Mouse (Mus musculus) thymus, adult 18-20 months (tissue): ENCODE results near the gene Gnpnat1.

Source experiments
- DNase-seq, 2 experiments: peaks; one replicate each; pipeline ENCODE4 v3.0.0; 2022; ENCODE audit warnings: mixed read lengths in 2 of 2

Gene Gnpnat1

DNA sequence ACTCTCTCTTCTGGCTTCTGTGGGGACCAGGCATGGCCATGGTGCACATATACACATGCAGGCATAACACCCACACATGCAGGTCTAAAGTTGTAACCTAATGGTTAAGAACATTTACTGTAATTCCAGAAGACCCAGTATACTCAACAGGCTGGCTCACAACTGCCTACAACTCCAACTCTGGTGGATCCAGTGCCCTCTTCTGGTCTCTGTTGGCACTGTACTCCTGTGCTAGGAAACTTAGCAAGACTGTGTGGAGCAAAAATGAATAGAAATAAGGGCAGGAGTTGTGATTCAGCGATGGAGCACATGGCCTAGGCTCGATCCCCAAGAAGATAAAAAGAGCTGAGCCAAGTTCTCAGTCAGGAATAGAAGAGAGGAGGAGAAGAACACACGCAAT lies 4.9 kb downstream of the Gnpnat1 start:
- DNase-seq = no peak

DNA sequence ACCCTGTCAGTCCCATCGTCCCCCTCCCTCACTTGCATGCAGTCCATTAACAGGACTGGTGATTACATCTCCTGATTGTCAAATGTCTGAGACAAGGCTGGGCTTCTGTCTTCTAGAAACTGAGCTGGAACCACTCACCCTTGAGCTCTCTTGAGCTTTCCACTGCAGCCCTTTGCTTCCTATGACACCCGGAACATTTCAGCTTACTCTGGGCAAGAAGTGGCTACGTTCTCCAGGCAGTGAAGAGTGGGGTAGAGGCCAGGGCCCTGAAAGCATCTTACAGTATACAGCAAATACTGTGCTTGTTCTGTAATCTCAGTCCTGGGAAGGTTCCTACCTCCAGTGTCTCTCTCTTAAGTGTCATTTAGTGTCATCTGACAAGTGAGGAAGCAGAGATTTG lies 15.5 kb downstream of the Gnpnat1 start:
- DNase-seq = no peak

- DNase-seq = peak; percentile 67 to 74
Observed at GRCm38 (mm10) chr14:45388345-45389181, 16.1 kb downstream of the Gnpnat1 start.

- DNase-seq = no peak
Observed at GRCm38 (mm10) chr14:45387480-45387879, 17.2 kb downstream of the Gnpnat1 start.

DNA sequence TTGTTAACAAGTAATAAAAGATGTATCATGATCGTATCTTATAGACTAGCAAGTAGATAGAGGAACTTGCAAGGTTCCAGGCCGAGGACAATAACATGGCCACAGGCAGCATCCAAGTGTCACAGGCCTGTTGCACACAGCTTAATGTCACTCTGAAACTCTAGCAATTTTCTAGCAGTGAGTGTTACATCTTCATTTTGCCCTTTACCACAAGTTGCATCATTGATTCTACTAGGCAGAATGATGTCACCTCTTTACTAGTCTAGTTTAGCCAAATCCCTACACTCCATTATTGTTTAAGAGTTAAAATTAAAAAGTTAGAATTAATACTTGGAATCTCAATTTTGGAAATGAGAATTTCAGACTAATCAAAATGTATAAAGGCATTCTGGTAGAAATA lies 19.1 kb downstream of the Gnpnat1 start:
- DNase-seq = no peak

DNA sequence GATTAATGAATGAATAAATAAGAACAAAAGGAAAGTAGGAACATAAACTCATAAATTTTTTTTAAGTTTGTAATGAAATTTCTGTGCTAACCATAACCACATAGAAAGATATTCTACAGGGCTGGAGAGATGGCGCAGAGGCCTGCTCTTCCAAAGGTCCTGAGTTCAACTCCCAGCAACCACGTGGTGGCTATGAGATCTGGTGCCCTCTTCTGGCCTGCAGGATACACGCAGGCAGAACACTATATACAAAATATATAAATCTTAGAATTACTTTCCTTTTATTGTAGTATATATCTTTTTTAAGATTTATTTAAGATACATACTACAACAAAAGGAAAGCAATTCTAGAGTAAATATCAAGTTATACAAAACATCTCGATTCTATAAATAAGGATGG lies 21.8 kb downstream of the Gnpnat1 start:
- no peak for DNase-seq

DNA sequence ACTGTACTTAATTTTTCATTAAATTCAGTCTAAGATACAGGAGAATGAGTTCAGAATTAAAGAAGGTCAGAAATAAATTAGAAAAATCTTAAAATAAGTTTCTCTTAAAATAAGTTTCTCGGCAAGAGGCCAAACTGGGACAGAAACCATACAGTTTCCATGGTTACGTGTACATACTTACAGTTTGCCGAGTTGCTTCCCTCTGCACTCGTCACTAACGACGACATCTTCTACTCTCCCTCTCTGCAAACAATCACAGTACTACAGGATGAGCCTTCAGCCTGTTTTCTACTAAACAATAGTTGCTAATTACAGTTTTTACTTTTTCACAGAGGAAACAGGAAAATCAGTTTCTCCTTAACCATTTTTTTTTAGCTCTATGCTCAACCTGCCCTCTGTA lies 24.0 kb downstream of the Gnpnat1 start:
- no peak for DNase-seq

DNA sequence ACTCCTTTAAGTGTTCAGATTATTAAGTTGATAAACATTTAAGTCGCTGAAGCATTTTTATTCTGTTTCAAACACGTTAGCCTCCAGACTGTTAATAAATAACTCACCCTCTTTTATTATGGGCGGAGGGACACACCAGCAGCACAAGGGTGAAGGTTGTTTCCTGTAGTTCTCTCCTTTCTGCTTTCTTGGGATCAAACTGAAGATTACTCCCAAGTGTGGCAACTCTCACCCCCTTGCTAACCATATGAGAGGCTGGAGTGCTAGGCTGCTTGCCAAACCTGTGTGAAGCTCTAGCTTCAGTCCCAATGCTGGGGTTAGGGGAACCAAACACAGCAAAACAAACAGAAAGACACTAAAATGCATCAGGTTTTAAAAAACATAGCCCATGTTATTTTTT lies 25.9 kb downstream of the Gnpnat1 start:
- no peak for DNase-seq

GRCm38 (mm10) chr14:45365196-45365587 lies 39.5 kb downstream of the Gnpnat1 start:
- no peak for DNase-seq

DNA sequence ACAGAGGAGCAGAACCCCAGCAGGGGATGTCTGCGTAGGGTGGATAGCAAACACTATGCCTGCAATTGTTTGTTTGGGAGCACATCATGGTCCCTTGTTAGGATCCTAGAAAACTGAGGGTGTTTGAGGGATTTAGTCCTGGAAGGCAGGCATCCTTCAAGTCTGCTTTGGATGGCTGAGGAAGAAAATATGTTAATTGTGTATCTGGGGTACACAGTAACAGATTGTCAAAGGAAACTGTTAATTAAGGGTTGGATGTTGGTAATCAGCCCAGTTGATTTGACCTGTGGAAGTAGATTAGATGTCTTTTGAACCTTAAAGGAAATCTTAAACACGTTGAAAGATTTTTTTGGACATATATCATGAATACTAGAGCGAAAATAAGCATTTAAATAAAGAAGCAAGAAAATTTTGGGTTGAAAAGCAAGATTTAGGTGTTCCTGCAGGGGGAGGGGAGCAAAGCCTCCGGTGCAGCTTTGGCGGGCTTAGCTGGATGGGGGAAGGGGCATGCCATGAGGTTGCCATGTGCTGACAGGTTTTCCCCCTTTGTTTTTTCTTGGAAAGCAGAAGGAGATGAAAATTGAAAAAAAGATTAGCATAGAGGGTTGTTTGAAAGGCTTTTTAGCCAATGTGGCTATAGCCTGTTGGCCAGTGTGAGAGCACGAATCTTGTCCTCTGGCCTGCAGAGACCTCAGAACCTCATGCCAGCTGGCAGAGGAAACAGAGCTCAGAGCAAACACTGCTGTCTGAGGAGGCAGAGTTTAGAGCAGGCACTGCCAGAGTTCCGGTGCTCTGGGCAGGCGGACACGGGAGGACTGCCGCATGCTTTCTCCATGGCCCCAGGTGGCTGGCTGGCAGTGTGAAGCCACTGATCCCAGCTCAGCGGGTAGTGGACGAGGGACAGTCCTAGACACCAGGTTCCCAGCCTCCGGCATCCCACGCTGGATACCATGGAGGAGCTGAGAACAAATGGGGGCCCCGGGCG lies 40.2 kb downstream of the Gnpnat1 start:
- no peak for DNase-seq

- peak; percentile 91 to 92 for DNase-seq
Observed at GRCm38 (mm10) chr14:45350931-45351859, 53.5 kb downstream of the Gnpnat1 start, which contains the start of gene Styx. TSS of gene Styx (plus strand) at chr14:45351093.

- DNase-seq = peak; percentile 83 to 90
Observed at GRCm38 (mm10) chr14:45329589-45330181, 75.0 kb downstream of the Gnpnat1 start, which contains the start of gene Psmc6. TSS of gene Psmc6 (plus strand) at chr14:45329788.

GRCm38 (mm10) chr14:45329018-45329588 lies 75.6 kb downstream of the Gnpnat1 start:
- DNase-seq = no peak

DNA sequence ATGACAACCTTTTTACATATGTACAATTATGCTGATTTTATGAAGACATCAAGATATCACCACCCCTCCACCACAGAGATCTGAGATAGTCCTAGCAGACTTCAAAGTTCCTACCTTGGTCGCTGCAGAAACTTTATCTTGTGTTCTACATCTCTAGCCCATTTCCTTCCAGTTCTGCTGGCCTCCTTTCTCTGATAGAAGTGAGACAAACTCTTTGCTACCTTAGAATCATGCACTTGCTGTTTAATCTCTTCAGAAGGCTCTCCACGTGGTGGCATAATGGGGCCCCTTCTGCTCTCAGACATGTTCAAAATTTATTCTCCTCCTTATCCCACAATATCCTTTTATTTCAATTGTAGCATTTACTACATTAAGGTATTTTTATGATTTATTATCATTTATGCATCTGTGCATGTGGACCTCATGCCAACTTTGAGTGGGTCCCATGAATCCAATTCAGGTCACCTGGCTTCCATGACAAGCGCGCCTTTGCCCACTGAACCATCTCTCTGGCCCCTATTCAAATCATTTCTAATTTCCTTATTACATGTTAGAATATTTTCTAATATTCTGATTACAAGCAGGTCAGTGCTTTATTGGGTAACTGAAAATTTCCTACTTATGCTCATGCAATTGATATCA lies 76.5 kb downstream of the Gnpnat1 start:
- no peak for DNase-seq
